Mouse (Mus musculus): ENCODE measurements around the gene Gm37240. TPM values are rescaled to one million over a fixed set of nuclear protein-coding genes. Genes with fewer than 3 reads are reported as not detected.

Gene Gm37240
- polyA plus RNA-seq, 1 experiment = 1.9 TPM

DNA sequence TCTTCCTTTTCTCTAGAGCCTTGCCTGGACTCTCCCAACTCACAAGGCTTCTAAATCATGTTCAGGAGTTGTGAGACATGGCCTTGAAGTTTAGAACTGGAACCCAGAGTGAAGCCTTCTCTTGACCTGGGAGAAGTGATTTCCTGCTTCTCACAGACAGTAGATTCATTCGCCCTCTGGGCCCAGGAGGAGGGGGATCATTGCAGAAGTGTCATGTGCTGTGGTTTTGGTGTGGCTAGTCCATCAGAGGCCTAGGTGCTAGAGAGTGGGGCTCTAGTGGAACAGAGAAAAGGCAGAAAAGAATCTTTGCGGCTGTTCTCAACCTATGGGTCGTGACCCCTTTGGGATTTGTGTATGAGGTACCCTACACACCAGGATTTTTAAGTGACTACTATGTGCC lies 724.9 kb downstream of the Gm37240 start:
- no peak for TF ChIP-seq CTCF (IDR thresholded peaks at IDR 0.05; ENCODE audit: borderline replicate concordance, insufficient read depth, low read length)
- TF ChIP-seq POLR2A (IDR thresholded peaks at IDR 0.05; ENCODE audit: low read depth, low read length) = no peak

DNA sequence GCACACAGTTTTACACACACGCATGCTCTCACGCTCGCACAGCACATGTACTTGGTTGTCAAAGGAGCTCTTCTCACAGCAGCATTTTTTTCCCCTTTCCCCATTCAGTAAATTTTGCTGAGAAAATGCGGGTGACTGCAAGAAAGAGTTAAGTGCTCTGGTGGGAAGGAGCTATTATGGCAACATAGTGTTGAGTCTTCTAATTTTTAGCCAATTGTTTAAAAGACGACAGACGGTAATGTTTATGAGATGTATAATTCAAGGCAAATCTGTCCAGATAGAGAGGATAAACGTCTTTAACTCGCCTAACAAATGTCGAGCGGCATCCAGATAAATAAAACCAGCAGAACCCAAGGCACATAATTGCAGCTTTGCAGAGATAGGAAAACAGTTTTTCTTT lies 726.5 kb downstream of the Gm37240 start:
- TF ChIP-seq CTCF (IDR thresholded peaks at IDR 0.05; ENCODE audit: borderline replicate concordance, insufficient read depth, low read length) (no peak), POLR2A (IDR thresholded peaks at IDR 0.05; ENCODE audit: low read depth, low read length) (no peak)
- H3K4me1 ChIP-seq (ENCODE audit: control insufficient read depth, insufficient read depth, low read length) = no peaks in the 10 kb centered on the region
- H3K27ac ChIP-seq (ENCODE audit: insufficient read depth, low read length) = no peak overlapping the region
- H3K4me3 ChIP-seq (ENCODE audit: insufficient read depth, low read length) = no peak overlapping the region

More for the DNA sequence above, 724.9 kb downstream of the Gm37240 start:
- Histone ChIP-seq H3K4me1 (ENCODE audit: control insufficient read depth, insufficient read depth, low read length) (no peaks in the 10 kb centered on the region), H3K27ac (ENCODE audit: insufficient read depth, low read length) (no peak overlapping the region), H3K4me3 (ENCODE audit: insufficient read depth, low read length) (no peak overlapping the region)

DNA sequence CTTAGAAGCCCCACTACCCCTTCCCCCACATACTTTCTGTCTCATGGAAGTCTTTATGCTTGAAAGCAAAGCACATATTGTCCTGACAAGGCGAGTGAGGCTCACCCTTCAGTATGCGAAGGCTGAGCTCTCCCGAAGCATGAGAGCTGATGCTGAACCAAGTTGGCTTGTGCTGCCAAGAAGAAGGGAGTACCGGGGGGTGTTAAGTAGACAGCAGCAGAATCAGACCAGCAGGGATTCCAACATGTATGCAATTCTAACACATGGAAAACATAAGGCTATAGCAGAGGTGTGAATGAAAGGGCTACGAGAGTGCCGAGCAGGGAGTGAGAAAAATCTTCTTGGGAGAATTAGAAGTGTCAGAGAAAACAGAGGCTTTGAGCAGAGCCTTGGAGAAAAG lies 727.7 kb downstream of the Gm37240 start:
- Histone ChIP-seq H3K27ac (ENCODE audit: insufficient read depth, low read length) (no peak overlapping the region), H3K4me1 (ENCODE audit: control insufficient read depth, insufficient read depth, low read length) (no peaks in the 10 kb centered on the region), H3K4me3 (ENCODE audit: insufficient read depth, low read length) (no peak overlapping the region)
- TF ChIP-seq POLR2A (IDR thresholded peaks at IDR 0.05; ENCODE audit: low read depth, low read length) (no peak), CTCF (IDR thresholded peaks at IDR 0.05; ENCODE audit: borderline replicate concordance, insufficient read depth, low read length) (no peak)

DNA sequence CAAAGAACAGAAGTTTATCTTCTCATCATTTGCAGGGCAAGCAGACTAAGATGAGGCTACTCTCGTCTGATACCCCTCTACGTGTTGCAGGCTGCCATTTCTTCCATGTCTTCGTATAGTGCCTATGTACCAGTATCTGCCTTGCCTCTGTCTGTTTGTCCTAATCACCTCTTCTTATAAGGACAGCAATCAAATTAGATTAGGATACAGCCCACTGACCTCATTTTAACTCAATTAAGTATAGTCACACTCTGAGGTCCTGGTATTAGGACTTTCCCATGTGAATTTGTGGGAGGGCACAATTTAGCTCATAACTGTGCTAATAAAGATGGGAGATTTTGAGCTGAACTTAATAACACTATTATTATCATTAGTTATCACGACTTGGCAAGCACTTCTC lies 738.5 kb downstream of the Gm37240 start:
- Histone ChIP-seq H3K4me3 (ENCODE audit: insufficient read depth, low read length) (no peak overlapping the region), H3K4me1 (ENCODE audit: control insufficient read depth, insufficient read depth, low read length) (no peaks in the 10 kb centered on the region)

DNA sequence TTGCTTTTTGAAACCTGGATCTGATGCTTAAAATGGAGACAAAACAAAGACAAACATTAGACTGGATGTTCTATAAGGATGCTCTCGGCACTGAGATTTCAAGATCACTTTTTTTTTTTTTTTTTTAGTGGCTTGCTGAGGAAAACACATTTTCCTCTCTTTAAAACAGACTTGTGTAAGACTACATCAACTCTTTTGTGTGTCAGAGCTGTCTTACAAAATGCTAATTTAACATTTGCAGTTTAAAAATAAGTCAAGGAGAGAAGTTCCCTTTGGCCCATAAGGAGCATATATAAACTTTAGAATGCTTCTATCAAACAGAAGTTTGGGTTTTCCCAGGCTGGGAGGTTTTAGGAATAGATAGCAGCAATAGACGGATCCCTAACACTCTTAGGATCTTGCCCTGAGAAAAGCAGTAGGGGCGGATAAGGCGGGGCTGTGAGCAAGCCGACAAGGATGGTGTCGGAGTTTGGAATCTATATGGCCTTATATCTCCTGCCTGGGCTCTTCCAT lies 739.2 kb downstream of the Gm37240 start:
- TF ChIP-seq POLR2A (IDR thresholded peaks at IDR 0.05; ENCODE audit: low read depth, low read length) (no peak), CTCF (IDR thresholded peaks at IDR 0.05; ENCODE audit: borderline replicate concordance, insufficient read depth, low read length) (no peak)
- H3K4me3 ChIP-seq (ENCODE audit: insufficient read depth, low read length) = no peak overlapping the region
- H3K4me1 ChIP-seq (ENCODE audit: control insufficient read depth, insufficient read depth, low read length) = no peaks in the 10 kb centered on the region
- H3K27ac ChIP-seq (ENCODE audit: insufficient read depth, low read length) = no peak overlapping the region

More for the DNA sequence above, 738.5 kb downstream of the Gm37240 start:
- TF ChIP-seq POLR2A (IDR thresholded peaks at IDR 0.05; ENCODE audit: low read depth, low read length) (no peak), CTCF (IDR thresholded peaks at IDR 0.05; ENCODE audit: borderline replicate concordance, insufficient read depth, low read length) (no peak)
- H3K27ac ChIP-seq (ENCODE audit: insufficient read depth, low read length) = no peak overlapping the region

DNA sequence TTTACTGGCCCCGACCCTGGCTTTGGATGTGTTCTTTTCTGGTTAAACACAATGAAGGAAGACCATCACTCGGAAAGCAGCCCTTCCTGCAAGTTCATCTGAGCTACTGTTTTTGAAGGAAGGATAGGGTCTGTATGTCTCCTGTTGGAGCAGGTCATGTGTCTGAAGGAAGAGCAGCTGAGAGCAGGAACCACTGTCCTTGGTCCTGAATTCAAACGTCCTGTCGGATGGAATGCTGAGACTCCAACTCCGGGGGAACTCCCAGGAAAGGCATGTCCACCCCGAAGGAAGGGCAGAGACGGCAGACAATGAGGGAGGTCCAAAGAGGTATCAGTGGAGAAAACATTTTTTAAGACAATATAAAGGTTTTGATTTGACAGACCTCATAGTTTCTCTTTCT lies 741.8 kb downstream of the Gm37240 start:
- H3K4me3 ChIP-seq (ENCODE audit: insufficient read depth, low read length) = no peak overlapping the region
- H3K27ac ChIP-seq (ENCODE audit: insufficient read depth, low read length) = no peak overlapping the region
- no peaks in the 10 kb centered on the region for H3K4me1 ChIP-seq (ENCODE audit: control insufficient read depth, insufficient read depth, low read length)
- TF ChIP-seq POLR2A (IDR thresholded peaks at IDR 0.05; ENCODE audit: low read depth, low read length) = no peak
- no peak for TF ChIP-seq CTCF (IDR thresholded peaks at IDR 0.05; ENCODE audit: borderline replicate concordance, insufficient read depth, low read length)

DNA sequence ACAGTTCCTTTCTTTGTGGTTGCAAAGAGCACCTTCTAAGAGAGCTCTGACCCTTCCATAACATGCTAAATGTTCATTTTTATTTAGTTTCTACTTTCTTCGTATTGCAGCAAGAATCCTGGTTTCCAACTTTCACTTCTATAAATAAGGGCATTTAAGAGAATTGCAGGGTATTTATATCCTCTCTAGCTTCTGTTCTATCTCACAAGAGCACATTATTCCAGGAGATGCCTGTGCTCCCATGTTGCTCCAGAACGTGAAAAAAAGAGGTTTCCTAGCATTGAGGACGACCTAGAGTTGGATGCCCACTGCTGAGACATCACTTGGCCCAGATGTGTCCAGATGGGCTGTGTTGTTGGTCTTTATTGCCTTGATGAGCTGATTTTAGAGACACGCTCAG lies 742.2 kb downstream of the Gm37240 start:
- H3K4me1 ChIP-seq (ENCODE audit: control insufficient read depth, insufficient read depth, low read length) = no peaks in the 10 kb centered on the region
- TF ChIP-seq CTCF (IDR thresholded peaks at IDR 0.05; ENCODE audit: borderline replicate concordance, insufficient read depth, low read length) = no peak
- no peak for TF ChIP-seq POLR2A (IDR thresholded peaks at IDR 0.05; ENCODE audit: low read depth, low read length)
- H3K27ac ChIP-seq (ENCODE audit: insufficient read depth, low read length) = no peak overlapping the region
- no peak overlapping the region for H3K4me3 ChIP-seq (ENCODE audit: insufficient read depth, low read length)

DNA sequence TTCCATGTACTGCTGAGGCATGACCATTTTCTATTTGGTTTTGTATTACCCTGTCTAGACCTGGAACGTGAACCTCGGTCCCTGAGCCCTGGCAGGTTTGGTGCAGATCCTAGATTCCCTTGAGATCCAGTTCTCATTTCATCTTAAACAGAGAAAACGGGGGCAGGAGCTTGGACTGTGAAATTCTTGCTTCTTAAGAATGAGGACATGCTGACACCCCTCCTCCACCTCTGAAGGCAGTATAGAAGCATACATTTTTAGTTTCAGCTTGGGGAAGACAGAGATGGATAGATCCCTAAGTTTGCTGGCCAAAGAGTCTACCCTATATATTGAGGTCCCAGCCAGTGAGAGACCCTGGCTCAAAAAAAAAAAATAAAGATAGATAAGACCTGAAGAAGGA lies 742.9 kb downstream of the Gm37240 start:
- Histone ChIP-seq H3K4me1 (ENCODE audit: control insufficient read depth, insufficient read depth, low read length) (no peaks in the 10 kb centered on the region), H3K27ac (ENCODE audit: insufficient read depth, low read length) (no peak overlapping the region), H3K4me3 (ENCODE audit: insufficient read depth, low read length) (no peak overlapping the region)
- TF ChIP-seq POLR2A (IDR thresholded peaks at IDR 0.05; ENCODE audit: low read depth, low read length) = no peak
- TF ChIP-seq CTCF (IDR thresholded peaks at IDR 0.05; ENCODE audit: borderline replicate concordance, insufficient read depth, low read length) = no peak

DNA sequence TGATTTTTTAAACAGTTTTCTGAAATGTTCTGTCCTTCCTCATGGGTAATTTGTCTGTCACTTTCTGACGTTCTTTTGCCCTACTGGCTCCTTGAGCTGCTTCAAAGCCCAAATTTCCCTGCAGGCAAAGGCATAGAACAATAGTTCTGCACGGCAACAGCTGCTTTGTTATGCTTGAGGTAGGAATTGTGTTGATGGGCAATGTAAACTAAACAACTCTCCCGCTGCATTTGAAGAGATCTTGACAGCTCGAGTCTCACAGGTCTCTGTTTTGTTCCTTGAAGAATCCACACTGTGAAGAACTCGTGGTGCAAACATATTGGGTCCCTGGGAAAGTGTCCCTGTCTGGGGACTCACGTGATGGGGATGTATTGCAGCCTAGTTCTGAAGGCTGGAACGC lies 746.8 kb downstream of the Gm37240 start:
- no peaks in the 10 kb centered on the region for H3K4me1 ChIP-seq (ENCODE audit: control insufficient read depth, insufficient read depth, low read length)
- no peak overlapping the region for H3K27ac ChIP-seq (ENCODE audit: insufficient read depth, low read length)
- H3K4me3 ChIP-seq (ENCODE audit: insufficient read depth, low read length) = no peak overlapping the region
- TF ChIP-seq CTCF (IDR thresholded peaks at IDR 0.05; ENCODE audit: borderline replicate concordance, insufficient read depth, low read length) = no peak
- no peak for TF ChIP-seq POLR2A (IDR thresholded peaks at IDR 0.05; ENCODE audit: low read depth, low read length)

DNA sequence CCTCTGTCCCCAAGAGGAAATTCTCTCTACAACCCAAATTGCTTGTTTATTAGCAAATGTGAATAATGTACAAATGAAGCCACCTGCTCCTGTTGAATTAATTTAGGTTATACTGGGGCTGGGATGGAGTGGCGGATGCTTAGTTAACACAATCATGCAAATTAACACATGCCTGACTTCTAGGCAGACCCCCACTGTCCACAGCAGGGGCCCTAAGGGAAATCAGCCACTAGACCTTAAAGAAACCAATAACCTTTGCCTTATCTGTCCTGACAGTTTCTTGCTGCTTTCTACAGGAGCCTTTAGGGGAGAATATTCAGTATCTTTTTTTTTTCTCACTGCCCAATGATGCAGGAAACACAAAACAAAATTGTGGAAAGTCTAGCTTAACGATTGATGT lies 748.9 kb downstream of the Gm37240 start:
- H3K27ac ChIP-seq (ENCODE audit: insufficient read depth, low read length) = no peak overlapping the region
- no peaks in the 10 kb centered on the region for H3K4me1 ChIP-seq (ENCODE audit: control insufficient read depth, insufficient read depth, low read length)
- no peak overlapping the region for H3K4me3 ChIP-seq (ENCODE audit: insufficient read depth, low read length)
- TF ChIP-seq CTCF (IDR thresholded peaks at IDR 0.05; ENCODE audit: borderline replicate concordance, insufficient read depth, low read length) (no peak), POLR2A (IDR thresholded peaks at IDR 0.05; ENCODE audit: low read depth, low read length) (no peak)

DNA sequence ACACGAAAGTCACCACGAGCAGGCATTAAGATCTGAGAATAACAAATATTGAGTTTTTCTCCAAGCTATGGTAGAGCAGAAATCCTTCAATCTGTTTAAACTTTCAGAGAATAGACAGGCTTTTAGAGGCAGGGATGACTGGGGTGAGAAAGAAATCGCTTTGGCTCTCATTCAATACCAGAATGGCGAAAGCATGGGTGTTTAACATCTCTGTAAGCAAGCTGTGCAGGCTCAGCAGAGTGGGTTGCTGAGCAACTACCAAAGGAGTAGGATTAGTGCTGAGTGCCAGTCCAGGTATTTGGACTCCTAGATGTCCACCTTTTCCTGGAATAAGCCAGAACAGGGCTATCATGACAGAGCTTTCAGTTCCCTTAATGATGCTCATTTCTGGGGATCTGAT lies 753.8 kb downstream of the Gm37240 start:
- H3K4me1 ChIP-seq (ENCODE audit: control insufficient read depth, insufficient read depth, low read length) = no peaks in the 10 kb centered on the region
- TF ChIP-seq CTCF (IDR thresholded peaks at IDR 0.05; ENCODE audit: borderline replicate concordance, insufficient read depth, low read length) = no peak
- no peak for TF ChIP-seq POLR2A (IDR thresholded peaks at IDR 0.05; ENCODE audit: low read depth, low read length)
- H3K27ac ChIP-seq (ENCODE audit: insufficient read depth, low read length) = no peak overlapping the region
- no peak overlapping the region for H3K4me3 ChIP-seq (ENCODE audit: insufficient read depth, low read length)
